Mouse (Mus musculus) hematopoietic multipotent progenitor cell, adult 10-12 weeks (in vitro differentiated cells): ENCODE data around the gene Prkag3. TPM values are rescaled to one million over a fixed set of nuclear protein-coding genes. Genes with fewer than 3 reads are reported as not detected.

Experiments used
- polyA plus RNA-seq: library from polyadenylated mRNA; stranded (reverse); fragments of >175 nt; gene quantifications from 2 replicates; pipeline ENCODE4 v1.2.3, GENCODE M21; 2012; ENCODE audit warnings: low replicate concordance

The Prkag3 gene
- not detected in 2 replicates for polyA plus RNA-seq

DNA sequence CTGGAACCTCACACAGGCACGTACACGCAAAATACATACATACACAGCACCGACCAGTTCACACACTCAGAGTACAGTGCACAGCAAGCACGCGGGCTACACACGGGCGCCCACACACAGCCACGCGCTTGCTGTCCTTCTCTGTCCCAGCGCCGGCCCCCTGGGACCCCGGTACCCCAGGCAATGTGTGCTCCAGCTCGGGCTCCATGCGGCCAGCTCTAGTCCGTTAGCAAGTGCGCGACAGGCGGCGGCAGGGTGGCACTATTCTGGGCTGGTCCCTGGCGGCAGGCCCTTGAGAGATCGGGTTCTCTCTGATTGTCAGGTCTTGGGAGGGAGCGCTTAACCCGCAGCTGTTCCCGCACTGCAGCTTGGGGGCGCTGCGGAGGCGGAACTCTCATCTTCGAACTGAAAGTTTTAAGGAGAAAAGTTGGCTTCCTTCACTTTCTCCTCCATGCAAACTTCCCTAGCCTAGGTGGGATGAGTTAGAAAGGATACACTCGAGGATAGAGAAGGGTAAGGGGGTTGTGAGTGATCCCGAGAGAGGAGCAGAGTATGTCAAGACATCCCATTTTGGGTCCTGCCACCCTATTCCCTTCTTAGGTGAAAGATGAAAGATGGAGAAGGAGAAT lies at the start of gene Prkag3:
TSS of gene Prkag3 (minus strand) at position 579 of the 629 bp plus-strand sequence.

DNA sequence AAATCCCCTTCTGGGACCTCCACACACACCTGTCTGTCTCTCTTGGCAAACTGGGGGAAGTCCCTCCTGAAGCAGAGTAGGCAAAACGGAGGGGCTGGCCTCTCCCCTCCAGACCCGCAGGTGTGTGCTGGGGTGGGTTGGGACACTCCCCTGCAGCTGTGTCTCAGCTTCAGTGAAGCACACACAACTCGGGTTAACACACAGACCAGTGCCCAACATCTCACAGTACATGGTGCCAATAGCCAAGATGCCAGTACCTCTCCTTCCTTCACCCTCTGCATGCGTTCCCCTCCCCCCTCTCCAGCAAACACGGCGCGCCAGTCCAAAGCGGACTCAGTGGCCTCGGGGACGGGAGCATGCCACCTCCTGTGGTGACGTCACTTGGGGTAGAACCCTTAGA lies 42.2 kb upstream of the Prkag3 start, which contains the start of gene Wnt10a:
TSS of gene Wnt10a (plus strand) at position 268 of the 400 bp plus-strand sequence.

DNA sequence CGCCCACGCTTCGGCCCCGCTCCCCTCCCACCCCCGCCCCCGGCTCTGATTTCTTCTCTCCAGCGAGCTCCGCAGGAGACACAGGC lies 22.7 kb upstream of the Prkag3 start, which contains the start of gene Wnt6:
TSS of gene Wnt6 (plus strand) at position 48 of the 86 bp plus-strand sequence.

DNA sequence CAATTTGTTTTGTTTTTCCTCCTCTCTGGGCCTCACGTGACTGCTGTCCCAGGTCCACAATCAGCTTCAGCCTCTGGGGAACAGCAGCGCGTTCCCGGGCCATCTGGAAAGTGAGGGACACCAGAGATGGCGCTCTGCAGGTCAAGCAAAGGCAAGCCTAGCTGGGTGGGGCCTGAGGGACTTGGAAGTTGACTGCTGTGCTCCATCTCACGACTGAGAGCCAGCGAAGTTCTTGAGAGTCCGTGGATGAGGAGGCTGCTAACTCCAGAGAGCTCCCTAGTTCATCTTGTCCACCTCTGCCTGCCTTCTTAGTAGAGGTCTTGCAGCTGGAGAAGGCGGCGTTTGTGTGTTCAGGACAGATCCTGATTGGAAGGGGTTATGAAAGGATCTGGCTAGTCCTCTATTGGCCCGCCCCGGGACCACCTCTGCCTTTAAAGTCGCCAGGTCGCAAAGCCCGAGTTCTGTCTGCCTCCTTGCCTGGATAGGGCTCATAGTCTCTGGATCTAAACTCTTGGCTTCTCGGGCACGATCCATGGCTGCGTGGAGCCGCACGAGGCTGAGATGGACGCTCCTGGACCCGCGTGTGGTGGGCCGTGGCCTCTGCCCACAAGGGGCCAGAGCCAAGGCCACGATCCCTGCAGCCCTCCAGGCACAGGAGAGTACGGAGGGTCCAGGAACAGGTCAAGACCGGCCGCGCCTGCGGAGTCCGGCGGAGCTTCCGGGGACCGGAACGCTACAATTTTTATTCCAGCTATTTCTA lies 35.7 kb downstream of the Prkag3 start, which contains the start of gene Cyp27a1:
TSS of gene Cyp27a1 (plus strand) at position 476 of the 760 bp plus-strand sequence.

Other genes starting within 250 kb of the Prkag3 start
- 6.1 and 9.1 TPM in 2 replicates for gene Cnot9, start 243.2 kb downstream of the Prkag3 start, polyA plus RNA-seq
- 0.06 TPM in 1 of 2 replicates, not detected in the other for gene Plcd4, start 206.3 kb downstream of the Prkag3 start, polyA plus RNA-seq
- 0.54 and 6.1 TPM in 2 replicates for gene Usp37, start 204.9 kb downstream of the Prkag3 start, polyA plus RNA-seq
- gene Zfp142, start 161.0 kb downstream of the Prkag3 start, polyA plus RNA-seq, result 9.9 and 11.1 TPM in 2 replicates
- 1.5 and 2.2 TPM in 2 replicates for gene Bcs1l, start 160.9 kb downstream of the Prkag3 start, polyA plus RNA-seq
- gene Rnf25, start 147.8 kb downstream of the Prkag3 start, polyA plus RNA-seq, result 13.7 and 14.3 TPM in 2 replicates
- 0.08 and 0.25 TPM in 2 replicates for gene Stk36, start 147.8 kb downstream of the Prkag3 start, polyA plus RNA-seq
- 7.5 and 16.3 TPM in 2 replicates for gene Ttll4, start 87.5 kb downstream of the Prkag3 start, polyA plus RNA-seq
- gene Cyp27a1, start 35.6 kb downstream of the Prkag3 start, polyA plus RNA-seq, result 13.6 and 32.4 TPM in 2 replicates
- gene Wnt6, start 22.7 kb upstream of the Prkag3 start, polyA plus RNA-seq, result 0.53 and 1.2 TPM in 2 replicates
- gene Wnt10a, start 42.3 kb upstream of the Prkag3 start, polyA plus RNA-seq, result 10.1 and 14.9 TPM in 2 replicates
- gene Cdk5r2, start 105.7 kb upstream of the Prkag3 start, polyA plus RNA-seq, result 0.25 TPM in 1 of 2 replicates, not detected in the other
- gene Fev, start 136.2 kb upstream of the Prkag3 start, polyA plus RNA-seq, result not detected in 2 replicates
- not detected in 2 replicates for gene Cryba2, start 143.9 kb upstream of the Prkag3 start, polyA plus RNA-seq
- gene Cfap65, start 186.4 kb upstream of the Prkag3 start, polyA plus RNA-seq, result not detected in 2 replicates
- gene Ihh, start 202.5 kb upstream of the Prkag3 start, polyA plus RNA-seq, result 0.16 and 0.45 TPM in 2 replicates